7 mouse cellular contexts compared by ENCODE assay signal in genomic region chr2:31769631-31770111, GRCm38 (mm10). TPM values are rescaled to one million over a fixed set of nuclear protein-coding genes. Genes with fewer than 3 reads are reported as not detected.
DNase-seq lines count a peak whose midpoint lies in the region; ATAC-seq lines count a peak whose summit lies in the region.

No protein-coding gene starts in this region.

- H3K27ac ChIP-seq in brown adipose tissue, adult 24 weeks (replicated peaks; ENCODE audit: low read depth, low read length), result peak overlapping the region; percentile 92
- peak overlapping the region; percentile 90 for H3K27ac ChIP-seq in heart, embryonic 16.5 days (ENCODE audit: low read length)
- peak overlapping the region; percentile 25 for H3K27ac ChIP-seq in midbrain, embryonic 11.5 days (ENCODE audit: low read depth, low read length)

- WGBS in heart, embryonic 16.5 days, result 13% methylated on average over 6 of the region's 6 CpGs
- WGBS in midbrain, embryonic 11.5 days, result 62% methylated on average over 6 of the region's 6 CpGs

- 0 out of 2 replicates have a peak overlapping the region, but pooled peaks have one; percentile 30 for H3K4me3 ChIP-seq in brown adipose tissue, adult 24 weeks (ENCODE audit: insufficient read depth, low read depth, low read length)
- peak overlapping the region; percentile 20; the same call in 1 of the 2 replicates for H3K4me3 ChIP-seq in heart, embryonic 16.5 days (ENCODE audit: low read length)
- H3K4me3 ChIP-seq in midbrain, embryonic 11.5 days (ENCODE audit: low read depth, low read length), result no peak overlapping the region

- no peaks in the 10 kb centered on the region for H3K36me3 ChIP-seq in heart, embryonic 16.5 days (ENCODE audit: control insufficient read depth, insufficient read depth)
- no peaks in the 10 kb centered on the region for H3K36me3 ChIP-seq in midbrain, embryonic 11.5 days (ENCODE audit: control insufficient read depth, insufficient read depth, low read length)

- peaks cover 43% of the 10 kb centered on the region for H3K4me1 ChIP-seq in brown adipose tissue, adult 24 weeks (ENCODE audit: control insufficient read depth, insufficient read depth, insufficient read length, low read length)
- H3K4me1 ChIP-seq in heart, embryonic 16.5 days (ENCODE audit: control insufficient read depth, insufficient read depth, low read length), result peaks cover 79% of the 10 kb centered on the region
- H3K4me1 ChIP-seq in midbrain, embryonic 11.5 days (ENCODE audit: control insufficient read depth, insufficient read depth, low read length), result peaks cover 19% of the 10 kb centered on the region

- no peaks in the 10 kb centered on the region for H3K27me3 ChIP-seq in heart, embryonic 16.5 days (ENCODE audit: control insufficient read depth, insufficient read depth, low read length)
- H3K27me3 ChIP-seq in midbrain, embryonic 11.5 days (ENCODE audit: control insufficient read depth, insufficient read depth, low read length), result no peaks in the 10 kb centered on the region

- H3K9ac ChIP-seq in heart, embryonic 16.5 days (ENCODE audit: low read length), result peak overlapping the region; percentile 59
- no peak overlapping the region for H3K9ac ChIP-seq in midbrain, embryonic 11.5 days (ENCODE audit: low read length)

- ATAC-seq in heart, embryonic 16.5 days (replicated peaks; ENCODE audit: extremely low read depth, insufficient read depth, low FRiP score), result peak; percentile 58
- no peak for ATAC-seq in midbrain, embryonic 11.5 days (ENCODE audit: low FRiP score)

- DNase-seq in NIH3T3 (ENCODE audit: low read depth), result peak; percentile 57
- DNase-seq in kidney, postnatal 36 days, result peak; percentile 84 to 87
- DNase-seq in midbrain, embryonic 11.5 days (ENCODE audit: low spot score, missing footprints), result no peak
- no peak for DNase-seq in retina, embryonic 14.5 days (ENCODE audit: low spot score)
- no peak for DNase-seq in thymus, postnatal 4 days

- peak overlapping the region; percentile 49 for H3K4me2 ChIP-seq in heart, embryonic 16.5 days (ENCODE audit: low read depth, low read length)
- H3K4me2 ChIP-seq in midbrain, embryonic 11.5 days, result no peak overlapping the region

- no peaks in the 10 kb centered on the region for H3K9me3 ChIP-seq in heart, embryonic 16.5 days (replicated peaks; ENCODE audit: control insufficient read depth, low read length)
- no peaks in the 10 kb centered on the region for H3K9me3 ChIP-seq in midbrain, embryonic 11.5 days (ENCODE audit: control insufficient read depth, low read length)

RNA-seq across cellular contexts. Expression of gene Qrfp, which starts 40.7 kb away (rescaled TPM):
- polyA plus RNA-seq in brown adipose tissue, adult 24 weeks (2012; ENCODE audit: insufficient read depth, insufficient read length, missing spikeins), result not detected in 2 replicates
- polyA plus RNA-seq in heart, embryonic 16.5 days (2015; fragmentation: Nextera tagmentation; extraction: Ambion mirVana), result 0.14 and 0.22 TPM in 2 replicates
- 0.06 and 0.11 TPM in 2 replicates for polyA plus RNA-seq in midbrain, embryonic 11.5 days (2014; fragmentation: Nextera tagmentation; extraction: Ambion mirVana)

Comparison
In these comparisons a context has a peak if more than half of its experiments do, and no peak if none do; other contexts are left out.
1. DNase-seq: peak in NIH3T3 (single experiment) and kidney, postnatal 36 days (2 of 2); none in midbrain, embryonic 11.5 days (single experiment), retina, embryonic 14.5 days (single experiment) and thymus, postnatal 4 days (single experiment).
2. H3K27ac ChIP-seq: peak in every context shown above with its lines; median percentile 92 in brown adipose tissue, adult 24 weeks; 90 in heart, embryonic 16.5 days; 25 in midbrain, embryonic 11.5 days.